Mouse (Mus musculus): ENCODE data around the gene Chsy1.

DNA sequence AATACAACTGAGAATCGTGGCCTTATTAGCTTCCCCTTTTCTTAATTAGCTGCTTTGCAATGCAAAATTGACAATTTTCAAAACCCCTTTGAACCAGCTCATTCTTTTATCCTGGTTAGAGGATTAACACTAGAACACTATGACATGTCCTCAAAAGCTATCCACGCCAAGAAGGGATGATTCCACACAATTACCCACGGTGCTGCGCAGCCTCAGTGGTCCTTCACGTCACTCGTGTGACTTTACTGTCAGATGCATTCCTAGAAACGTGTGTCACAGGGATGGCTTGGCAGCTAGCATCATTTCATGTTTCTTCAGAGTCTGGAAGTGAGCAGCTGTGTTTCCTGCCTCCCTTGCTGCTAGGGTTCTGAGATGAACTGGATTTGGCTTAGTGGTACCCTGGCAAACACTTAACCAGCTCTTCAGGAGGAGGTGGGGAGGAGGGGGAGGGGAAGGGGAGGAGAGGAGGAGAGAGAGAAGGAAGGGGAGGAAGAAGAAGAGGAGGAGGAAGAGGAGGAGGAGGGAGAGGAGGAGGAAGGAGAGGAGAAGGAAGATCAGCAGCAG, 108.3 kb downstream of the Chsy1 start:
- TF ChIP-seq CTCF (IDR thresholded peaks at IDR 0.05; ENCODE audit: control insufficient read depth, insufficient read depth, insufficient replicate concordance, low read depth, low read length), result no peak
- TF ChIP-seq POLR2A (IDR thresholded peaks at IDR 0.05; ENCODE audit: control insufficient read depth, low read depth, low read length), result no peak

Data from testis, adult 2 months (tissue).